Mouse (Mus musculus) left cerebral cortex, adult 11 months (tissue): Measurements from ENCODE around the gene Zfp973.
"Not testable (repeated sequence)": the region's sequence is repeated elsewhere in the genome, so short reads cannot be mapped to it uniquely, and the experiment has no call there.

Experiments
- DNase-seq: peaks from one replicate; pipeline ENCODE4 v3.0.0; 2022; ENCODE audit warnings: low spot score

The Zfp973 gene

DNA sequence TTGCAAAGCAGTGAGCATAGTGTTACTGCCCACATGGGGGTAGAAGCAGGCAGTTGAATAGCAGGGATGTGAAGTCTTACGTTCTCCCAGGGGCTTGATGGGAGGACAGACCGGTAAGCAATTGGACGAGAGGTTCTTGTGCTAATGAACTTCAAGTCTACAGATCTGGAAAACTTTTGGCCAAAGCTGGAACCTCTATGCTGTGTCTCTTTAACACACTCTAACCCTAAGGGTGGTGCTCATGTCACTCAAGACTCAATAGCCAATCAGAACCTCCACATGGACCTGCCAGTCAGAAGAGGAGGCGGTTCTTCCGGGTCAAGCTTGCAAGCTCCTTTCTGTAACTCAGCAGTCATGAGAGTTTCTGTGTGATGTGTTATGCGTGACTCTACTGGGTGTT lies at the start of gene Zfp973:
TSS of gene Zfp973 (plus strand) at position 301 of the 400 bp plus-strand sequence.
- DNase-seq = not testable (repeated sequence)

- not testable (repeated sequence) for DNase-seq
Measured at GRCm38 (mm10) chr2:176636244-176636643, 34.1 kb upstream of the Zfp973 start, which contains the start of gene Gm14308. Gm14308 (minus strand) TSS chr2:176636344.

- DNase-seq = peak; percentile 40
Measured at GRCm38 (mm10) chr2:176708051-176708450, 37.7 kb downstream of the Zfp973 start, which contains the start of gene Gm14305. Gm14305 (plus strand) TSS chr2:176708328.
